Mouse (Mus musculus) small intestine, adult 2 months (tissue): ENCODE results near the gene L3mbtl4.

Experiments used
- CTCF ChIP-seq: fragments of 200-500 bp; IDR thresholded peaks from 2 replicates; pipeline ENCODE4 v1.5.1; 2012; ENCODE audit warnings: low read depth, mild to moderate bottlenecking, control low read depth, inconsistent platforms, low read length, moderate library complexity, mixed read lengths; ENCODE audit not compliant: insufficient replicate concordance, insufficient read length; ENCODE audit errors: extremely low read depth
- POLR2A ChIP-seq: fragments of 200-500 bp; IDR thresholded peaks from 2 replicates; pipeline ENCODE4 v1.6.1; 2012; ENCODE audit warnings: low read depth, mild to moderate bottlenecking, control low read depth, inconsistent platforms, low read length, moderate library complexity

- TF ChIP-seq POLR2A (no peak), CTCF (no peak)
Observed at GRCm38 (mm10) chr17:68769561-68769960, 496.0 kb downstream of the L3mbtl4 start.
